Mouse (Mus musculus) bone marrow macrophage, adult 2 months (primary cell): ENCODE results near the gene Parvb.

Experiments used
- CTCF ChIP-seq: IDR thresholded peaks from 2 replicates; pipeline ENCODE4 v1.5.1; 2012; ENCODE audit warnings: low read depth, mild to moderate bottlenecking, low read length, moderate library complexity
- POLR2A ChIP-seq: IDR thresholded peaks from 2 replicates; pipeline ENCODE4 v1.6.1; 2012; ENCODE audit warnings: mild to moderate bottlenecking, low read depth, low read length, borderline replicate concordance

DNA sequence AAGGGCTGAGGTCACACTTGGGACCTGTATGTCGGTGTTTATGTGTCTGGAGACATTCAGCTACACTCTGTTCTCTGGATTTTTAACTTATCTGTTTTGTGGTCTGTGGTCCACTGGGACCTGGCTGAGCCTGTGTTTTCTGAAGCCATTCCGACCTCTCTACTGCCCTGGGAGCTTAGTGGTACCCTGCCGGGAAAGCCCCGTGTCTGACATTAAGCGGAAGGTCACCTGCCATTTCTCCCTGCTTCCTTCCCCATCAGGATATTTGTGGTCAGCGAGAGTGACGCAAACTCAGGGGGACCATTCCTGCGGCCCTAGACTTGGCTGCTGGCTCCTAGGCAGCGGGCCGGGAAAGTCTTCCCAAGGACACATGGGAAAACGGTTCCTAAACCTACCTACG lies 61.7 kb downstream of the Parvb start:
- TF ChIP-seq POLR2A (no peak), CTCF (no peak)
